Mouse (Mus musculus) bone marrow macrophage, adult 2 months (primary cell): Measurements from ENCODE around the gene Afap1.

Source experiments
- CTCF ChIP-seq: IDR thresholded peaks from 2 replicates; pipeline ENCODE4 v1.5.1; 2012; ENCODE audit warnings: low read depth, mild to moderate bottlenecking, low read length, moderate library complexity
- POLR2A ChIP-seq: IDR thresholded peaks from 2 replicates; pipeline ENCODE4 v1.6.1; 2012; ENCODE audit warnings: mild to moderate bottlenecking, low read depth, low read length, borderline replicate concordance

DNA sequence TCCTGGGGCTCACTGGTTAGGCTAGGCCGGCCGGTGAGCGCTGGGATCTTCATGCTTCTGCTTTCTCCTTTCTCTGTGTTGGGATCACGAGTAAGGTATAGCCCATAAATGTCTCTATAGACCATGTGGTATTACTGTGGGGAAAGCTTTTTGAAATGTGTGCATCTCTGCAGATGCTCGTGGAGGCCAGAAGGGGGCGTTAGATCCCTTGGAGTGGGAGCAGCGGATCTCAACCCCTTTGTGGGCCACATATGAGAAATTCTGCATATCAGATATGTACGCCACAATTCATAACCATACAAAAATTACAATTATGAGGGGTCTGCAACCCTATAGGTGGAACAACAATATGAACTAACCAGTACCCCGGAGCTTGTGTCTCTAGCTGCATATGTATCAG, 4.2 kb upstream of the Afap1 start:
- TF ChIP-seq POLR2A = no peak
- peak; percentile 32; the same call in 1 of the 2 replicates for TF ChIP-seq CTCF
